Mouse (Mus musculus): ENCODE measurements at regions not wholly inside any gene's neighbourhood (a gene's known extent, or its start where the extent isn't known, plus 50 kb on each side); places are given as distances from the start of the nearest gene placed in this dataset.
A peak's percentile ranks its signal among the peaks of the same experiment; 100 is the strongest.

DNA sequence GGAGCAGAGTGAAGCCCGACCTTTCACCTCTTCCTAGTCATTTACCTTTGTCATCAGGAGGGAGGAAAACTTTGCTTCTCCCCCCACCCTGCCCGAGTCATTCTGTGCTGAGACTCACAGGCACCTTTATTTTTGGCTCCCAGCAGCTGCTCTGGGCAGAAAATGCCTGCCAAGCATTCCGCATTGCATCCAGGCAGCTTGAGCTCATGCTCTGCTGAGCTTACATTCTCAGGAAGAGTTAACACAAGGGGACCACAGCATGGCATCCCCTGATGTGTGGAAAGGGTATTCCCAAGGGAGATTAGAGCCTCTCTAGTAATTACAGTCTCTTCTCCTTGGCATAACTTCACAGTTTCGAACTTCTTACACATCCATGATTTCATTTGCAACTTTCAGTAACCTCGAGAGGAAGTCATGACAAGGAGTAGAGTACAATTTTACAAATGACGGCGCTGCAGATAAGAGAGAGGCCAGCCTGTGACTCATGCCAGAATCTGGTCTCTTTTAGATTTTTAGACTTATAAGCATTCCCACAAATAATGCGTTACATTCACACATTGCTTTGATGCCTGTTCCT is 370.3 kb downstream of the Gpam start:
- WGBS: 61% methylated on average over 8 of the region's 8 CpGs
- no peaks in the 10 kb centered on the region for H3K36me3 ChIP-seq
- H3K9ac ChIP-seq: no peak overlapping the region
- no peaks in the 10 kb centered on the region for H3K4me1 ChIP-seq
- H3K9me3 ChIP-seq (replicated peaks): no peaks in the 10 kb centered on the region
- H3K27me3 ChIP-seq: no peaks in the 10 kb centered on the region
- no peak overlapping the region for H3K27ac ChIP-seq
- H3K4me3 ChIP-seq (replicated peaks): no peak overlapping the region
- H3K4me2 ChIP-seq: no peak overlapping the region
- no peak for ATAC-seq (replicated peaks; ENCODE audit: low FRiP score)

DNA sequence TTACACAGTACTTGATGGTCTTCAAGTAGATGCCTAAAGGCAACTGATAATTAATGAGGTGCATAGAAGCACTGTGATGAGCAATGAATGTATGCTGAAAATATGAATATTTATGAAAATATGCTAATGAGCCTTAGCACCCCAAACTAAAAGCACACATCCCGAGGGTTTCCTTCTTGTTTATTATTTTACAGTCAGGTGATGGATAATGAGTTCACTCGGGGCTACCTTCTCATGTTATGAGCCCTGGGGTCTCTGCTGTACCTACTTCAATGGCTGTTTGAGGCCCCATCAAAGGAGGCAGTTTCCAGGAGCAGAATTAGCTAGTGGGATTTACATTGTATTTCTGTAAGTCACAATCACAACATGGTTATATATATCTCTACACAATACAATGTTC is 371.6 kb downstream of the Gpam start:
- Histone ChIP-seq H3K9me3 (replicated peaks) (no peaks in the 10 kb centered on the region), H3K27me3 (no peaks in the 10 kb centered on the region), H3K4me3 (replicated peaks) (no peak overlapping the region), H3K9ac (no peak overlapping the region), H3K4me2 (no peak overlapping the region), H3K4me1 (no peaks in the 10 kb centered on the region), H3K36me3 (no peaks in the 10 kb centered on the region), H3K27ac (no peak overlapping the region)
- 68% methylated on average over 2 of the region's 2 CpGs for WGBS
- no peak for ATAC-seq (replicated peaks; ENCODE audit: low FRiP score)

DNA sequence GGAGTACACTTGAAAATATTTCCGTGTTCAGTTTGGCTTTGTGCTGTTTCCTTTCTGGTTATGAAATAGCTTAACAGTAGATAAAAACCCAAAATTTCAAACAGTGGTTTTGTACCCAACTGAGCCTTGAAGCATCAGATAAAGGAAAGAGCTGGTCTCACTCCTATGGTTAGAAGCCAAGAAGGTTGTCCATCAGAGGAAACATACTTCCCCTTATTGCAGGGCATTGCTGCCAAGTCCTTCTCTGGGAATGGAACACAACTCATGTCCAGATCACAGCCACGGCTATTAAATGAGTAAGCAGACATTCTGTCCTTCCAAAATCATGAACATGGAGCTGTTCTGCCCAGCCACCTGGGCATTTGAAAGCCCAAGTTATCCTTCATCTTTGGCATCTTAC is 393.1 kb downstream of the Gpam start:
- WGBS: 76% methylated on average over 2 of the region's 2 CpGs
- Histone ChIP-seq H3K27ac (no peak overlapping the region), H3K4me1 (no peaks in the 10 kb centered on the region), H3K9me3 (replicated peaks) (no peaks in the 10 kb centered on the region), H3K27me3 (no peaks in the 10 kb centered on the region), H3K36me3 (no peaks in the 10 kb centered on the region), H3K4me3 (replicated peaks) (no peak overlapping the region), H3K9ac (no peak overlapping the region), H3K4me2 (no peak overlapping the region)
- no peak for ATAC-seq (replicated peaks; ENCODE audit: low FRiP score)

DNA sequence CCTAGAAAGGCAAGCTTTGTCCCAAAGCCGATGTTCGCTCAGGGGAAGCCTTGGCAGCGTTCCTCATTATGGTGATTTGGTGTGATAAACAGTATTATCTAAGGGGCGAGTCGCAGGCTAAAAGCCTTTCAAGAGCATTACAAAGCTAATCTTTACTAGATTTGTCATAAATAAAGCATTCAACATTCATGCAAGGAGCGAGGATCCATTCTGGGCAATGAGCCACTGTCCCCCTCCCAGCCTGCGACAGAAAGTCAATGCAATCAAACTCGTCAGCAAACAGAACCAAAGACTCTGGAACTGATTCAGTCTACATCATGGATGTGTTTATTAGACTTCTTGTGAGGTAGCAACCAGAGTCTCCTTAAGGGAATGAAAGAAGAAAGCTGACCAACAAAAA is 395.3 kb downstream of the Gpam start:
- Histone ChIP-seq H3K9me3 (replicated peaks) (no peaks in the 10 kb centered on the region), H3K4me2 (no peak overlapping the region), H3K4me3 (replicated peaks) (no peak overlapping the region), H3K27me3 (no peaks in the 10 kb centered on the region), H3K36me3 (no peaks in the 10 kb centered on the region), H3K4me1 (no peaks in the 10 kb centered on the region), H3K27ac (no peak overlapping the region), H3K9ac (no peak overlapping the region)
- 75% methylated on average over 8 of the region's 8 CpGs for WGBS
- ATAC-seq (replicated peaks; ENCODE audit: low FRiP score): no peak

DNA sequence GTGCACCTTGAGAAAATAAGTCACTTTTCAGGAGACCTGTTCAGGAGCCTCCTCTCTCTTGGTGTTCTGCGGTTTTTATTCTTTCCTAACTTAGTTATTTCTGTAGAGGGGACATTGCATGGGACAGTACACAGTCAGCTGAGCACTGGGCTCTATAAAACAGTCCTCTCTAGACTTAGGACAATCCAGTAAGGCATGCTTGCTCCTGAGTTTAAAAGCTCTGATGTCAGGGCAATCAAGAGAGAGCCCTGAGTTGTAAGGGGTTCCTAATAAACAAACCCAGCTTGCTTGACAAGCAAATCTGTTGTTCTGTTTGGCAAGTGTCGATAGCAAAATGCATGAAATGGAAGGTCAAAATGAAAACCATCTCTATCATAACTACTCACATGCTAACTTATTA is 395.7 kb downstream of the Gpam start:
- H3K4me2 ChIP-seq: no peak overlapping the region
- H3K9me3 ChIP-seq (replicated peaks): no peaks in the 10 kb centered on the region
- H3K27me3 ChIP-seq: no peaks in the 10 kb centered on the region
- no peak overlapping the region for H3K27ac ChIP-seq
- H3K4me1 ChIP-seq: no peaks in the 10 kb centered on the region
- H3K36me3 ChIP-seq: no peaks in the 10 kb centered on the region
- H3K9ac ChIP-seq: no peak overlapping the region
- no peak overlapping the region for H3K4me3 ChIP-seq (replicated peaks)
- no peak for ATAC-seq (replicated peaks; ENCODE audit: low FRiP score)
- WGBS: 83% methylated on average over 2 of the region's 2 CpGs

DNA sequence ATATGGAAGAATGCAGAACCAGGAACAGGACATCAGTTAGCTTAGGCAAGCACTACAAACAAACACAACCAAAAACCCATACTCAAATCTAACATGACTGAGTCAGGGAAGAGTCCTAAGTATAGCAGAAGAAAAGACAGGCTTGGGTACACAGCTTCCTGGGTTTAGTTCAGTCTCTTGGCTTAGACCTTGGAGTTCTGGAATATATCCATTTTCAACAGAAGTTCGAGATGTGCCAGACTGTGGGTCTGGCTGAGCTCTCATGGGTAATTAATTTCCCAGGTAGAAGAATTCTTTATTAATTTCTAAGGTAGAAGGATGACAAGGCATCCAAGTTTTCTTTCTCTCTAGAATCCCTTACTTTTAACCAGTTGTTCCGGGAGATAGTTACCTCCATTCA is 396.2 kb downstream of the Gpam start:
- no peak overlapping the region for H3K27ac ChIP-seq
- ATAC-seq (replicated peaks; ENCODE audit: low FRiP score): no peak
- 92% methylated on average over 2 of the region's 2 CpGs for WGBS
- H3K4me1 ChIP-seq: no peaks in the 10 kb centered on the region
- no peaks in the 10 kb centered on the region for H3K27me3 ChIP-seq
- H3K9ac ChIP-seq: no peak overlapping the region
- no peak overlapping the region for H3K4me3 ChIP-seq (replicated peaks)
- no peaks in the 10 kb centered on the region for H3K9me3 ChIP-seq (replicated peaks)
- H3K4me2 ChIP-seq: no peak overlapping the region
- no peaks in the 10 kb centered on the region for H3K36me3 ChIP-seq

DNA sequence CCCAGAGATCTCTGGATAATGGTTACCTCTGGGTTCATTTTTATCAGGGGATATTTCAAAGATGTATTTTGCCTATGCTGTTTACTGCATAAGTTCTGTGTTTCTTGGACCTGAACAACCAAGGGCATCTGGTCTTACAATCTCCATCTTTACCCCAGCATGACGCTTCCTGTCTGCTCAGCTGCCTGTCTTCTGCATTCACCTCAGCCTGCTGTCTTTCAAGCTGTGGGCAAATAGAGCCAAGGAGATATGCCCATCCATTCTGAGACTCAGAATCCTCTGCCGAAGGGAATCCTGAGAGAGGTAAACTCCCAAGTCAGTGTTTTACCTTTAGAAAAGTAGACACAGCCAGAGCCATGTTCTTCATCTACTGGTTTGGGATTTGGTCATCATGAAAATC is 396.7 kb downstream of the Gpam start:
- Histone ChIP-seq H3K4me1 (no peaks in the 10 kb centered on the region), H3K27ac (no peak overlapping the region), H3K4me2 (no peak overlapping the region), H3K9ac (no peak overlapping the region), H3K36me3 (no peaks in the 10 kb centered on the region), H3K27me3 (no peaks in the 10 kb centered on the region), H3K9me3 (replicated peaks) (no peaks in the 10 kb centered on the region), H3K4me3 (replicated peaks) (no peak overlapping the region)
- WGBS: 97% methylated on average over 2 of the region's 2 CpGs
- ATAC-seq (replicated peaks; ENCODE audit: low FRiP score): no peak

DNA sequence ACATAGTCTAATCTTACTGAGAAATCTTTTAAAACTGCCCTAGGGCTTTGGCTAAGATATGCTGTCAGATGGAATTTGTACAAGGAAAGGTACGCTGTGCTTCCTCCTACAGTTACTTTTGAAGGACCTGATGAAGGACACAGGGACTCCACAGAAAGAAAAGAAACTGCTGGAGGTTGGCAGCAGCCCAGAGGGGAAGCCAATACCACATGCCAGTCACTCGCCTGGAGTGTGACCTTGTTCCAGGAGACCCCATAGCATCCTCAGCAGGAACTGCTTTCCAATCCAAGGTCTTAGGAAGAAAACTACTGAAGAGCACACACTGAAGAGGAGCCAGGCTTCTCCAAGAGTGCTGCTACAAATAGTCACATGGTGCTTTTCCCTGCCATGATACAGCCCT is 404.9 kb downstream of the Gpam start:
- Histone ChIP-seq H3K36me3 (no peaks in the 10 kb centered on the region), H3K4me3 (replicated peaks) (no peak overlapping the region), H3K27me3 (no peaks in the 10 kb centered on the region), H3K9ac (no peak overlapping the region), H3K4me1 (no peaks in the 10 kb centered on the region), H3K27ac (no peak overlapping the region), H3K4me2 (no peak overlapping the region), H3K9me3 (replicated peaks) (no peaks in the 10 kb centered on the region)
- 75% methylated on average over 2 of the region's 2 CpGs for WGBS
- no peak for ATAC-seq (replicated peaks; ENCODE audit: low FRiP score)

DNA sequence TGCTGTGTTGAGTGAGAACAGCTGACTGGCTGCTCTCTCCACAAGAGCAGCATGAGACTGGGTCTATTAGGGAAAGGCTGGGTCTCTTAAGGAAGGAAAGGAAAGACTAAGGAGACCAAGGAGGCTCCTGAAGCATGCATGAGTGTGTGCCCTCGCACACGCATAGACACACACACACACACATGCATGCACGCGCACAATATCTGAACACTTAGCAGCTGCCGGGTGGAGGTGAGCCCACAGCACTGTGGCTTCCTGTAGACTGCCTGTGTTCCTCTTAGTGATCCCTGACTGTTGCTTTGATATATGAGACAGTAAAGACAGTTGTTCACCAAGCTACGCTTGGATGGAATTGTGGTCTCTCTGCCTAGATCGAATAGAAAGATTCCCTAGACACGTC is 429.6 kb downstream of the Gpam start:
- Histone ChIP-seq H3K9ac (no peak overlapping the region), H3K36me3 (no peaks in the 10 kb centered on the region), H3K9me3 (replicated peaks) (no peaks in the 10 kb centered on the region), H3K4me3 (replicated peaks) (no peak overlapping the region), H3K4me2 (no peak overlapping the region), H3K4me1 (no peaks in the 10 kb centered on the region), H3K27me3 (no peaks in the 10 kb centered on the region), H3K27ac (no peak overlapping the region)
- ATAC-seq (replicated peaks; ENCODE audit: low FRiP score): no peak
- 68% methylated on average over 8 of the region's 8 CpGs for WGBS

DNA sequence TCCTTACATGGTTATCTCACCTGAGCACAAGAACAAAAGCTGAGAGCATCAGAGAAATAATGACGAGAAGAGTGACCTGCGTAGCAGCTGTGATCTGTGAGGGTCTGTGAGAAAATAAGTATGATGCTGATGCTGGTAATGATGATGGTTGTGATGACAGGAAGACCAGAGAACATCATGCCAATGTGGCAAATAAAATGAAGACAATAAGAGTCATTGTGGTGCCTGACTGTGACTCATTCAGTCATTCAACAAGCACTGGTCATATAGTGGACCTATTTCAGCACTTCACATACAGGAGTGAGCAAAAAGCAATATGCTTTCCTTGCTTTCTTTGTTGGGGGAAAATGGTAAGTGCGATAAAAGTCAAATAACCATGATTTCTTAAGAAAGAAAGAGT is 433.3 kb downstream of the Gpam start:
- Histone ChIP-seq H3K27me3 (no peaks in the 10 kb centered on the region), H3K9me3 (replicated peaks) (no peaks in the 10 kb centered on the region), H3K36me3 (no peaks in the 10 kb centered on the region), H3K9ac (no peak overlapping the region), H3K4me1 (no peaks in the 10 kb centered on the region), H3K27ac (no peak overlapping the region), H3K4me3 (replicated peaks) (no peak overlapping the region), H3K4me2 (no peak overlapping the region)
- 94% methylated on average over 3 of the region's 3 CpGs for WGBS
- ATAC-seq (replicated peaks; ENCODE audit: low FRiP score): no peak

DNA sequence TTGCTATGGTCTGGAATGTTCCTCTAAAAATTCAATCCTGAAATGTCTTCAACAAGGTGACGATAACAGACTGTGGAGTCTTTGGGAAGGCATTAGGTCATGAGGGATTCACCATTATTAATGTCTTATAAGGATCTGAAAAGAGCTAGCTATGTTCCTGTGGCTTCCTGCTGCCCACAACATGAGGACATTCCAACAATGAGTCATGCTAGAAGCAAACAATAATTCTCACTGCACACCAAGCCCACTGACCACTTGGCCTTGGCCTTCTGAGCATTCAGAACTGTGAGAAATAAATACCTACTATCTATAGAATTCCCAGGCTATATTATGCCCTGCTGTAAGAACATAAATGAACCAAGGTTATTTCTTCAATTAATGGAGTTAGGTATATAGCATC is 433.9 kb downstream of the Gpam start:
- H3K36me3 ChIP-seq: no peaks in the 10 kb centered on the region
- WGBS: 75% methylated on average over 1 of the region's 1 CpGs
- no peak overlapping the region for H3K9ac ChIP-seq
- ATAC-seq (replicated peaks; ENCODE audit: low FRiP score): no peak
- no peak overlapping the region for H3K4me2 ChIP-seq
- H3K9me3 ChIP-seq (replicated peaks): no peaks in the 10 kb centered on the region
- no peak overlapping the region for H3K27ac ChIP-seq
- no peak overlapping the region for H3K4me3 ChIP-seq (replicated peaks)
- no peaks in the 10 kb centered on the region for H3K4me1 ChIP-seq
- no peaks in the 10 kb centered on the region for H3K27me3 ChIP-seq

DNA sequence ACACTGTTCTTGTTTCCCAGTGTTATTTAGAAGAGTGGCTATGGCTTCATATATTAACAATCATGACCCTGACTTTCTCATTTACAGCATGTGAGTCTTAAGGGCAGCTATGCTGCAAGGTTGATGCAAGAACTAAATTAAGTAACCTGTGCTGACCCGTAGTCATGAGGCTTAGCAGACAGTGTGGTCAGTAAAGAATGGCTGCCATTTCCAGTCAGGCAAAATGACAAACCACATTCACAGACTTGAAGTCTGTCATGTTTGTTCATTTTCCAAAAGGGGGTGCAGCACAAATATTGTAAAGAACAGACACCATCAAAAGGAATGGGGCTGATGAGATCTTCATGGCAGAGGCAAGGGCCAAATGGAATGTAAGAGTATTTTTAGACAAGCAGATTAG is 435.2 kb downstream of the Gpam start:
- ATAC-seq (replicated peaks; ENCODE audit: low FRiP score): no peak
- Histone ChIP-seq H3K36me3 (no peaks in the 10 kb centered on the region), H3K4me3 (replicated peaks) (no peak overlapping the region), H3K4me2 (no peak overlapping the region), H3K27me3 (no peaks in the 10 kb centered on the region), H3K4me1 (no peaks in the 10 kb centered on the region), H3K9ac (no peak overlapping the region), H3K27ac (no peak overlapping the region), H3K9me3 (replicated peaks) (no peaks in the 10 kb centered on the region)
- 86% methylated on average over 1 of the region's 1 CpGs for WGBS

DNA sequence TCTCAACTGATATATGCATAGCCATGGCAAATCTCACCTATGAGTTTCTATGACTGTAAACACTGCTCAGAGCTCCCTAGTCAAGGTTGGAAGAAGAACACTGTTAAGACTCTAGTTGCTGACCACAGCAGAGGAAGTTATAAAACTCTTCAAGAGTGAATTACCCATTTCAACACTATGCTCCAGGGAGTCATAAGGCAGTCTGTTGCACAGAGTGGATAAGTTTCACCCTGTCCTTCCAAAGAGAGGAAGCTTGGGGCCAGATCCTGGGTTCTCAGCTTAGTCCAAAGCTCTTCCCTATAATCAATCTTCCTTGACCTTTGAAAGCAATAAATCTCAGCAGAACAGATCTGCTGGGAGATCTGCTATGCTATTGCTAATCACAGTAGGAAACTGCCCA is 438.4 kb downstream of the Gpam start:
- H3K4me3 ChIP-seq (replicated peaks): no peak overlapping the region
- H3K27ac ChIP-seq: 0 out of 2 replicates have a peak overlapping the region, but pooled peaks have one; percentile 35
- H3K36me3 ChIP-seq: no peaks in the 10 kb centered on the region
- H3K4me2 ChIP-seq: no peak overlapping the region
- peak; percentile 56; the same call in 1 of the 2 replicates for ATAC-seq (replicated peaks; ENCODE audit: low FRiP score)
- H3K9me3 ChIP-seq (replicated peaks): no peaks in the 10 kb centered on the region
- H3K9ac ChIP-seq: no peak overlapping the region
- H3K4me1 ChIP-seq: no peaks in the 10 kb centered on the region
- H3K27me3 ChIP-seq: no peaks in the 10 kb centered on the region
